Mouse (Mus musculus) right cerebral cortex, adult 18-20 months (tissue): ENCODE measurements around the gene Gm11569.
"Not testable (repeated sequence)": the region's sequence is repeated elsewhere in the genome, so short reads cannot be mapped to it uniquely, and the experiment has no call there.

Source experiments
- DNase-seq: peaks from one replicate; pipeline ENCODE4 v3.0.0; 2022; ENCODE audit warnings: mixed read lengths

Gene Gm11569

DNA sequence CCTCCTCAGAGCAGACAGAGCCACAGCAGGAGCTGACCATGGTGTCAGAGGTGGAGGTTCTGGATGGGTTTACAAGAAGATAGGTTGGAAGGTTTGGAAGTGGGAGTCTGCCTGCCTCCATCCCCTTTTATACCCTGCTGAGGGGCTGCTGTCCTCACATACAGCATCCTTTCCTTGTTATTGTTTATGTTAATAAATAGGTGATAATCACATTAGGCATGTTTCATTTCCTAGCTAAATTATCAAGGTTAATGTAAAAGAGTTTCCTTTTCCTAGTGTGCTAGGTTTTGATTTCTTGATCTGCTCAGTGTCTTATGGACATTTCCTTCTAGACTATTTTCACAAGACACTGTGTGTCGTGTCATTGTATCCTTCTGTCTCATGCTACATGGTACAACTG lies at the start of gene Gm11569:
Gene Gm11569 (minus strand): TSS at position 101 of the 400 bp plus-strand sequence.
- not testable (repeated sequence) for DNase-seq

DNA sequence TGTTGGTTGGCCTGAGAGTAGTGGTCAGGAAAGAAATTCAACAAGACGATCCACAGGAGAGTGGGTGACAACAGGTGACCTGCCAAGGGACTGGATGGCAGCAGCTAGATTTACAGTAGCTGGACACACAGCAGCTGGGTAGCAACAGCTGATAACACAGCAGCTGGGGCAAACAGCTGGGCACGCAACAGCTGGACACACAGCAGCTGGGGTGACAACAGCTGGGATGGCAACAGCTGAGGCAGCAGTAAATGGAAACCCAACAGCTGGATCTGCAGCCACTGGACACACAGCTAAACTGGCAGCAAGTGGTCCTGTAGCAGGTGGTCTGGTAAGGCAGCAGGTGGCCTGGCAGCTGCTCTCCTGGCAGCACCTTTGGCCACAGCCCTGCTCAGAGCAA lies 48.0 kb upstream of the Gm11569 start:
- no peak for DNase-seq

DNA sequence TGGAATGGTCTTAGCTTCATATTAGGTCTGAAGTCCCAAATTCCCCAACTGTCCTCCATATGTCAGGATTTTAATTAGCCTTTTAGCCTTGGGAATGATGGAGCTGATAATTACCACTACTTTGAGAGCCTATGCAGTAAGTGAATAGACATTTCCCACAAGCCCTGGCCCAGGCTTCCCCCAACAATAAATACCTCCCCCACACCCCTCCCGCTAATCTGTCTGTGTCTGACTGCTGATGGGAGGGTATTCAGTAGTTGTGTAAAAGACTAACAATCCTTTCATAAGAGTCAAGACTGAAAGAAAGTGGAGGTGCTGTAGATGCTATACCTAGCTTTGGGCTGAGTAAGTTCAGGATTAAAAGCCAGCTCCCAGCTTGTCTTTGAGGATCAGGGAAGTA lies 43.5 kb upstream of the Gm11569 start:
- no peak for DNase-seq

DNA sequence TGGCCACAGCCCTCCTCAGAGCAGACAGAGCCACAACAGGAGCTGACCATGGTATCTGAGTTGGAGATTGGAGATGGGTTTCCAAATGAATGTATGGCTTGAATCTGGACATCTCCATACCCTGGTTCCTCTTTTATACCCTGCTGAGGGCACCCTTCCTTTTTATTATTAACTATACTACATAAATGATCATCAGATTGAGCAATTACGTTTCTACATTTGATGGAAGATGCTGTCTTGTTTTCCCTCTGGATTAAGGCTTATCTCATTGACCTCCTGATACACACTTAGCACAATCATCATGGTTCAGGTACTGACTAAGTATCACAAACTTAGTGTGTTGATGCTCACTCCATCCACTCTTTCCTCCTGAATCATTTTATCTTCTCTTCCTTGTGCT lies 39.2 kb upstream of the Gm11569 start, which contains the start of gene 2300003K06Rik:
Gene 2300003K06Rik (minus strand): TSS at position 101 of the 400 bp plus-strand sequence.
- no peak for DNase-seq

DNA sequence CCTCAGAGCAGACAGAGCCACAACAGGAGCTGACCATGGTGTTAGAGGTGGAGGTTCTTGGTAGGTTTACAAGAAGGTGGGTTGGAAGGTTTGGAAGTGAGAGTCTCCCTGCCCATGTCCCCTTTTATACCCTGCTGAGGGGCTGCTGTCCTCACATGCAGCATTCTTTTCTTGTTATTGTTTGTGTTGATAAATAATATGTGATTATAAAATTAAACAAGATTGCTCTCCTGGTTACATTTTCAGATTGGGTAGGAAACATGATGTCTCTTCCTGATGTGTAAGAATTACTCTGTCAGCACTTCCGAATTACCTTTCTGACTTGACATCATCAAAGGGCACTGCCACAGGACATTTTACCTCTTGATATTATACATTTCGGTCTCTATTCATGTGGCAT lies 16.8 kb upstream of the Gm11569 start, which contains the start of gene Gm11564:
Gene Gm11564 (minus strand): TSS at position 101 of the 400 bp plus-strand sequence.
- not testable (repeated sequence) for DNase-seq

DNA sequence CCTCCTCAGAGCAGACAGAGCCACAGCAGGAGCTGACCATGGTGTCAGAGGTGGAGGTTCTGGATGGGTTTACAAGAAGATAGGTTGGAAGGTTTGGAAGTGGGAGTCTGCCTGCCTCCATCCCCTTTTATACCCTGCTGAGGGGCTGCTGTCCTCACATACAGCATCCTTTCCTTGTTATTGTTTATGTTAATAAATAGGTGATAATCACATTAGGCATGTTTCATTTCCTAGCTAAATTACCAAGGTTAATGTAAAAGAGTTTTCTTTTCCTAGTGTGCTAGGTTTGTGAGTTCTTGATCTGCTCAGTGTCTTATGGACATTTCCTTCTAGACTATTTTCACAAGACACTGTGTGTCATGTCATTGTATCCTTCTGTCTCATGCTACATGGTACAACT lies 11.1 kb upstream of the Gm11569 start, which contains the start of gene Krtap4-13:
Gene Krtap4-13 (minus strand): TSS at position 101 of the 400 bp plus-strand sequence.
- DNase-seq = not testable (repeated sequence)

DNA sequence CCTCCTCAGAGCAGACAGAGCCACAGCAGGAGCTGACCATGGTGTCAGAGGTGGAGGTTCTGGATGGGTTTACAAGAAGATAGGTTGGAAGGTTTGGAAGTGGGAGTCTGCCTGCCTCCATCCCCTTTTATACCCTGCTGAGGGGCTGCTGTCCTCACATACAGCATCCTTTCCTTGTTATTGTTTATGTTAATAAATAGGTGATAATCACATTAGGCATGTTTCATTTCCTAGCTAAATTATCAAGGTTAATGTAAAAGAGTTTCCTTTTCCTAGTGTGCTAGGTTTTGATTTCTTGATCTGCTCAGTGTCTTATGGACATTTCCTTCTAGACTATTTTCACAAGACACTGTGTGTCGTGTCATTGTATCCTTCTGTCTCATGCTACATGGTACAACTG lies 5.6 kb upstream of the Gm11569 start, which contains the start of gene Gm11554:
Gene Gm11554 (minus strand): TSS at position 101 of the 400 bp plus-strand sequence.
- not testable (repeated sequence) for DNase-seq

DNA sequence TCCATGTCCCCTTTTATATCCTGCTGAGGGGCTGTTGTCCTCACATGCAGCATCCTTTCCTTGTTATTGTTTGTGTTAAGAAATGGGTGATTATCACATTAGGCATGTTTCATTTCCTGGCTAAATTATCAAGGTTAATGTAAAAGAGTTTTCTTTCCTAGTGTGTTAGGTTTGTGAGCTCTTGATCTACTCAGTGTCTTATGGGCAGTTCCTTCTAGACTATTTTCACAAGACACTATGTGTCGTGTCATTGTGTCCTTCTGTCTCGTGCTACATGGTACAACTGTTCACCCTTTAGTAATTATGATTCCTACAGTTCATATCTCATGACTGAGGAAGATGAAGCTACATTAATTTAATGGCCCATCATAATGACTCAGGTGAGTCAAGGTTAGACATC lies 5.4 kb downstream of the Gm11569 start, which contains the start of gene Gm11596:
Gene Gm11596 (minus strand): TSS at position 101 of the 400 bp plus-strand sequence.
- DNase-seq = no peak

DNA sequence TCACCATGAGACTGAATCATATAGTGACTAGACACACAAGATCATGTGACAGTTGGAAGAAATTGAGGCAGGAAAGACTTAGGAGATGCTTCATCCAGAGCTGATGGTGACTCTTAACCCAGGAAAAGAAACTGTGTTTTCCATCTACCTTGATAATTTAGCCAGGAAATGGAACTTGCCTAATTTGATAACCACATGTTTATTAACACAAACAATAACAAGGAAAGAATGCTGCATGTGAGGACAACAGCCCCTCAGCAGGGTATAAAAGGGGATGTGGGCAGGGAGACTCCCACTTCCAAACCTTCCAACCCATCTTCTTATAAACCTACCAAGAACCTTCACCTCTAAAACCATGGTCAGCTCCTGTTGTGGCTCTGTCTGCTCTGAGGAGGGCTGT lies 13.8 kb downstream of the Gm11569 start, which contains the start of gene Krtap4-9:
Gene Krtap4-9 (plus strand): TSS at position 301 of the 400 bp plus-strand sequence.
- DNase-seq = not testable (repeated sequence)

DNA sequence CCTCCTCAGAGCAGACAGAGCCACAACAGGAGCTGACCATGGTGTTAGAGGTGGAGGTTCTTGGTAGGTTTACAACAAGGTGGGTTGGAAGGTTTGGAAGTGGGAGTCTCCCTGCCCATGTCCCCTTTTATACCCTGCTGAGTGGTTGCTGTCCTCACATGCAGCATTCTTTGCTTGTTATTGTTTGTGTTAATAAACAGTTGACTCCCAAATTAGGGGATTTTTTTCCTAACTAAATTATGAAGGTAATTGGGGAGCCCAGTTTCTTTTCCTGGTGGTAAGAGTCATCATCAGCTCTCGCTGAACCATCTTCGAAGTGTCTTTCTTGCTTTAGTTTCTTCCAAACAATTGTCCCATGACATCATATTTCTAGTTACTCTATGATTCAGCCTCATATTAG lies 18.1 kb downstream of the Gm11569 start, which contains the start of gene Krtap4-8:
Gene Krtap4-8 (minus strand): TSS at position 101 of the 400 bp plus-strand sequence.
- no peak for DNase-seq

DNA sequence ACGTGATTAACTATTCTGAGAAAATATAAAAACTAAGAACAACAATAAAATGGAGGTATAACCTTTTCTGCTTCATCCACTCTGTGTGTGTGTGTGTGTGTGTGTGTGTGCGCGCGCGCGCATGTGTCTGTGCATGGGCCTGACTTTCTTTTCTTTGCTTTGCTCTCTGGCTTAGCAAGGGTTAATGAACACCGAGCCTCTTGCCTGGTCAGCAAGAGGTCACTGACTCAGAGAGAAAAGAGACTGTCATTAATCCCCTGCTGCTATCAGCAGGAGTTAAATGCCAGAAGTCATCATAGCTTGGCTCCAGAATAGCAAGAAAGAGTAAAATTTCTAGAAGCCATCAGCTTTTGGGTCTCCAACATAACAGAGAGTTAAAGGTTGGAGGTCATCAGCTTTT lies 20.3 kb downstream of the Gm11569 start:
- DNase-seq = no peak

DNA sequence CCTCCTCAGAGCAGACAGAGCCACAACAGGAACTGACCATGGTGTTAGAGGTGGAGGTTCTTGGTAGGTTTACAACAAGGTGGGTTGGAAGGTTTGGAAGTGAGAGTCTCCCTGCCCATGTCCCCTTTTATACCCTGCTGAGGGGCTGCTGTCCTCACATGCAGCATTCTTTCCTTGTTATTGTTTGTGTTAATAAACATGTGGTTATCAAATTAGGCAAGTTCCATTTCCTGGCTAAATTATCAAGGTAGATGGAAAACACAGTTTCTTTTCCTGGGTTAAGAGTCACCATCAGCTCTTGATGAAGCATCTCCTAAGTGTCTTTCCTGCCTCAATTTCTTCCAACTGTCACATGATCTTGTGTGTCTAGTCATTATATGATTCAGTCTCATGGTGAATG lies 25.9 kb downstream of the Gm11569 start, which contains the start of gene Gm11595:
Gene Gm11595 (minus strand): TSS at position 101 of the 400 bp plus-strand sequence.
- not testable (repeated sequence) for DNase-seq

DNA sequence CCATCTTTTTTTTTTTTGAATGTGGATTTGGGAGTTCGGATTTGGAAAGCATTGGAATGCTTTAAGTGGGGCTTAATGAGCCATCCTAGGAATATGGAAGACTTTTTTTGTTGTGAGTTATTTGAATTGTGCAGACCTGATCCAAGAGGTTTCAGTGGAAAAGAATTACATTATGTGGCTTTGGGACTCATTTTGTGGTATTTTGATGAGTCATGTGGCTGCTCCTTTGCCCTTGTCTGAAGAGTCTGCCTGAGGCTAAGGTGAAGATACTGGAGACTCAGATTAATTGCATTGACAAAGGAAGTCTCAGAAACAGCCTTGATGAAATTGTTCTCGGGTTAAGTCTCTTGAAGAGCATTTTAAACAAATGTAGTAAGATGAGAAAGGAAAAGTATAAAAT lies 30.3 kb downstream of the Gm11569 start:
- DNase-seq = no peak

DNA sequence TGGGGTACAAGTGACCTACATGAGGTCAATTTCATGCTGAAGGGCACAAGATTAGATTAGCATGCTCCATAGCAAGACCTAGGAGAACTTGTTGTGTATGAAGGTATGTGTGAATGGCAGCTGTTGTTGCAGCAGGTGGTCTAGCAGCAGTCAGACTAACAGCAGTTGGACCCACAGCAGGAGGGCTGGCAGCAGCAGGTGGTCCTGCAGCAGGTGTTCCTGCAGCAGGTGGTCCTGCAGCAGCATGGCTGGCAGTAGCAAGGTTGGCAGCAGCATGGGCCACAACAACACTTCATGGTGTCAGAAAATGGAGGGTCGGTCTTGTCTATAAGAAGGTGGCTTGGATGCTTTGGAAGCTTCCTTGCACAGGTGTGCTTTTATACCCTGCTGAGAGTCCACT lies 39.9 kb downstream of the Gm11569 start:
- DNase-seq = no peak
